In the genomic region with DNA sequence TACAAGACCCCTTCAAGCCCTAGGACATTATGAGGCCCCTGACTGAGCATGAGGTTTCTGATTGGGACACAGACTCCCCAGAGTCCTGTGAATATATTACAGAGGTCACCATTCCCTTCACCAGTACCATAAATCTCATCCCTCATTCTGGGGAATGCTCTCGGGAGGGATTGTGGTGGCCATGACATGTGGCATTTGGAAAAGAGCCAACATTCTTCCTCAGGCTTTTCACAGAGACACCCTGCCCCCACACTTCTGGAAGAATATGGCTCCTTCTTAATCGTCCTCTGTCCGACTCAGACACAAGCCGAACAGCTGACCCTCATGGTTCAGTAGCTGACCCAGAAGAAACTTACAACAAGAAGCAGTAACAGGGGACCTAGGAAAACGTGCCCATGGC, we compare ENCODE assay signal across 16 mouse cellular contexts.
DNase-seq lines count a peak whose midpoint lies in the region; ATAC-seq and TF ChIP-seq lines count a peak whose summit lies in the region.
"Had no signal": no experiment of that assay in that cellular context is flagged by ENCODE, and none has a peak within 500 bp of the region (broad histone marks: within the 10 kb centered on the region; RNA-seq: fewer than 3 reads in every experiment).

No protein-coding gene starts in this region.

- 0 out of 2 replicates have a peak overlapping the region, but pooled peaks have one; percentile 6 for H3K27ac ChIP-seq in forebrain, embryonic 10.5 days
- H3K27ac ChIP-seq in forebrain, embryonic 16.5 days (ENCODE audit: low read length) = no peak overlapping the region
- H3K27ac ChIP-seq in neural tube, embryonic 12.5 days = no peak overlapping the region
- H3K27ac ChIP-seq in neural tube, embryonic 15.5 days (replicated peaks) = no peak overlapping the region
- no peak overlapping the region for H3K27ac ChIP-seq in midbrain, embryonic 16.5 days (ENCODE audit: low read length)
- no peak overlapping the region for H3K27ac ChIP-seq in cerebellum, adult 2 months (ENCODE audit: insufficient read depth, low read length)
- H3K27ac ChIP-seq: embryonic facial prominence, embryonic 15.5 days; forebrain, embryonic 15.5 days; midbrain, embryonic 13.5 days had no signal

- no peak for TF ChIP-seq CTCF in cerebellum, adult 2 months (IDR thresholded peaks at IDR 0.05; ENCODE audit: borderline replicate concordance, insufficient read depth, low read depth, low read length)

- no peak overlapping the region for H3K9ac ChIP-seq in forebrain, embryonic 16.5 days (replicated peaks; ENCODE audit: low read depth, low read length)
- H3K9ac ChIP-seq in neural tube, embryonic 12.5 days = no peak overlapping the region
- H3K9ac ChIP-seq in neural tube, embryonic 15.5 days (replicated peaks) = no peak overlapping the region
- H3K9ac ChIP-seq in midbrain, embryonic 16.5 days (ENCODE audit: low read depth, low read length) = no peak overlapping the region
- H3K9ac ChIP-seq: embryonic facial prominence, embryonic 15.5 days; forebrain, embryonic 15.5 days; midbrain, embryonic 13.5 days had no signal

- 75% methylated on average over 5 of the region's 5 CpGs for WGBS in forebrain, embryonic 10.5 days
- 43% methylated on average over 5 of the region's 5 CpGs for WGBS in forebrain, embryonic 16.5 days
- 5% methylated on average over 5 of the region's 5 CpGs for WGBS in neural tube, embryonic 12.5 days
- WGBS in neural tube, embryonic 15.5 days = 9% methylated on average over 5 of the region's 5 CpGs
- 42% methylated on average over 5 of the region's 5 CpGs for WGBS in midbrain, embryonic 16.5 days
- 60% methylated on average over 5 of the region's 5 CpGs for WGBS in cerebellum, adult 2 months

- H3K4me2 ChIP-seq in forebrain, embryonic 16.5 days (ENCODE audit: low read length) = no peak overlapping the region
- no peak overlapping the region for H3K4me2 ChIP-seq in neural tube, embryonic 12.5 days (replicated peaks)
- H3K4me2 ChIP-seq in neural tube, embryonic 15.5 days = no peak overlapping the region
- H3K4me2 ChIP-seq in midbrain, embryonic 16.5 days (ENCODE audit: low read length) = no peak overlapping the region
- H3K4me2 ChIP-seq: embryonic facial prominence, embryonic 15.5 days; forebrain, embryonic 15.5 days; midbrain, embryonic 13.5 days had no signal

- no peaks in the 10 kb centered on the region for H3K27me3 ChIP-seq in forebrain, embryonic 10.5 days (ENCODE audit: poor library complexity, severe bottlenecking)
- no peaks in the 10 kb centered on the region for H3K27me3 ChIP-seq in forebrain, embryonic 16.5 days (replicated peaks; ENCODE audit: control insufficient read depth, insufficient read depth, low read length)
- H3K27me3 ChIP-seq in neural tube, embryonic 12.5 days (replicated peaks) = no peaks in the 10 kb centered on the region
- no peaks in the 10 kb centered on the region for H3K27me3 ChIP-seq in neural tube, embryonic 15.5 days (replicated peaks)
- H3K27me3 ChIP-seq in midbrain, embryonic 16.5 days (ENCODE audit: control insufficient read depth, insufficient read depth, low read depth, low read length) = no peaks in the 10 kb centered on the region
- no peaks in the 10 kb centered on the region for H3K27me3 ChIP-seq in cerebellum, adult 2 months (ENCODE audit: control insufficient read depth, insufficient read depth, low read length)
- H3K27me3 ChIP-seq: embryonic facial prominence, embryonic 15.5 days; forebrain, embryonic 15.5 days; midbrain, embryonic 13.5 days had no signal

- no peak for DNase-seq in forebrain, embryonic 10.5 days (ENCODE audit: extremely low spot score, low spot score)
- peak; percentile 70 for DNase-seq in kidney, postnatal 10 days
- no peak for DNase-seq in cerebellum, adult 2 months
- DNase-seq: cerebellum, adult 8-10 months; layer of hippocampus, adult 9-11 months; right cerebral cortex, postnatal 14 days; thymus, adult 18-20 months had no signal

- no peak for TF ChIP-seq POLR2A in cerebellum, adult 2 months (IDR thresholded peaks at IDR 0.05; ENCODE audit: borderline replicate concordance, insufficient read depth, low read length)

- peaks cover 71% of the 10 kb centered on the region for H3K4me1 ChIP-seq in forebrain, embryonic 10.5 days
- peaks cover 7% of the 10 kb centered on the region for H3K4me1 ChIP-seq in forebrain, embryonic 16.5 days (replicated peaks; ENCODE audit: control insufficient read depth, insufficient read depth, low read length)
- H3K4me1 ChIP-seq in neural tube, embryonic 12.5 days = peaks cover 64% of the 10 kb centered on the region
- H3K4me1 ChIP-seq in neural tube, embryonic 15.5 days = peaks cover 56% of the 10 kb centered on the region
- peaks cover 11% of the 10 kb centered on the region for H3K4me1 ChIP-seq in midbrain, embryonic 16.5 days (ENCODE audit: control insufficient read depth, insufficient read depth, low read length)
- H3K4me1 ChIP-seq in cerebellum, adult 2 months (ENCODE audit: control insufficient read depth, insufficient read depth, low read length) = peaks cover 6% of the 10 kb centered on the region
- H3K4me1 ChIP-seq: embryonic facial prominence, embryonic 15.5 days had no signal

- no peaks in the 10 kb centered on the region for H3K36me3 ChIP-seq in forebrain, embryonic 10.5 days (replicated peaks)
- no peaks in the 10 kb centered on the region for H3K36me3 ChIP-seq in forebrain, embryonic 16.5 days (ENCODE audit: control insufficient read depth, insufficient read depth)
- H3K36me3 ChIP-seq in neural tube, embryonic 12.5 days = no peaks in the 10 kb centered on the region
- no peaks in the 10 kb centered on the region for H3K36me3 ChIP-seq in neural tube, embryonic 15.5 days
- no peaks in the 10 kb centered on the region for H3K36me3 ChIP-seq in midbrain, embryonic 16.5 days (ENCODE audit: control insufficient read depth, insufficient read depth, low read length)
- H3K36me3 ChIP-seq: embryonic facial prominence, embryonic 15.5 days; forebrain, embryonic 15.5 days; G1E; midbrain, embryonic 13.5 days had no signal

- no peak overlapping the region for H3K4me3 ChIP-seq in forebrain, embryonic 10.5 days
- H3K4me3 ChIP-seq in forebrain, embryonic 16.5 days (replicated peaks; ENCODE audit: low read length) = no peak overlapping the region
- H3K4me3 ChIP-seq in neural tube, embryonic 12.5 days = no peak overlapping the region
- no peak overlapping the region for H3K4me3 ChIP-seq in neural tube, embryonic 15.5 days (replicated peaks)
- H3K4me3 ChIP-seq in midbrain, embryonic 16.5 days (ENCODE audit: low read depth, low read length) = no peak overlapping the region
- no peak overlapping the region for H3K4me3 ChIP-seq in cerebellum, adult 2 months (replicated peaks; ENCODE audit: insufficient read depth, low read depth, low read length)
- H3K4me3 ChIP-seq: embryonic facial prominence, embryonic 15.5 days; forebrain, embryonic 15.5 days; midbrain, embryonic 13.5 days had no signal

- ATAC-seq in forebrain, embryonic 16.5 days = no peak
- peak; percentile 69 for ATAC-seq in neural tube, embryonic 12.5 days (ENCODE audit: low FRiP score, low read depth)
- ATAC-seq in neural tube, embryonic 15.5 days (ENCODE audit: low FRiP score) = no peak
- ATAC-seq in erythroid progenitor cell, adult 5-6 weeks (replicated peaks; ENCODE audit: low FRiP score, poor library complexity, severe bottlenecking) = no peak
- no peak for ATAC-seq in midbrain, embryonic 16.5 days
- ATAC-seq: forebrain, embryonic 15.5 days; midbrain, embryonic 13.5 days had no signal

- H3K9me3 ChIP-seq in forebrain, embryonic 10.5 days = no peaks in the 10 kb centered on the region
- no peaks in the 10 kb centered on the region for H3K9me3 ChIP-seq in forebrain, embryonic 16.5 days (ENCODE audit: control insufficient read depth, low read length)
- H3K9me3 ChIP-seq in neural tube, embryonic 12.5 days = no peaks in the 10 kb centered on the region
- H3K9me3 ChIP-seq in neural tube, embryonic 15.5 days (replicated peaks) = no peaks in the 10 kb centered on the region
- no peaks in the 10 kb centered on the region for H3K9me3 ChIP-seq in midbrain, embryonic 16.5 days (replicated peaks; ENCODE audit: control insufficient read depth, low read length, poor library complexity, severe bottlenecking)
- H3K9me3 ChIP-seq: embryonic facial prominence, embryonic 15.5 days; forebrain, embryonic 15.5 days; G1E; midbrain, embryonic 13.5 days had no signal
